Mouse (Mus musculus) spleen, adult 2 months (tissue): Measurements from ENCODE around the gene Ncmap.

Experiments
- CTCF ChIP-seq: fragments of 200-500 bp; IDR thresholded peaks from 2 replicates; pipeline ENCODE4 v1.5.1; 2011; ENCODE audit warnings: mild to moderate bottlenecking, inconsistent platforms; ENCODE audit not compliant: insufficient read depth, insufficient read length, insufficient replicate concordance; ENCODE audit errors: extremely low read depth
- POLR2A ChIP-seq: fragments of 200-500 bp; IDR thresholded peaks from 2 replicates; pipeline ENCODE4 v1.6.1; 2011; ENCODE audit warnings: low read depth, low read length, inconsistent platforms

- TF ChIP-seq CTCF (no peak), POLR2A (no peak)
Observed at GRCm38 (mm10) chr4:135336023-135336357, 62.0 kb downstream of the Ncmap start.
